Mouse (Mus musculus): Measurements from ENCODE around the gene Pgls. TPM values are rescaled to one million over a fixed set of nuclear protein-coding genes. Genes with fewer than 3 reads are reported as not detected.
A peak's percentile ranks its signal among the peaks of the same experiment; 100 is the strongest.

The Pgls gene
- polyA plus RNA-seq, 1 experiment from 2014 or later = 251 TPM

GRCm38 (mm10) chr8:71627265-71628099, 35.5 kb downstream of the Pgls start:
- peaks cover 10% of the 10 kb centered on the region for H3K4me1 ChIP-seq (ENCODE audit: insufficient read depth)
- H3K9ac ChIP-seq = no peak overlapping the region
- no peak overlapping the region for H3K4me3 ChIP-seq (ENCODE audit: low read depth, low read length)
- H3K27me3 ChIP-seq (ENCODE audit: insufficient read depth, low read length) = no peaks in the 10 kb centered on the region; the same call in 1 of the 2 replicates
- TF ChIP-seq CTCF (IDR thresholded peaks at IDR 0.05; ENCODE audit: low read depth) = no peak
- peaks cover 7% of the 10 kb centered on the region for H3K9me3 ChIP-seq (ENCODE audit: low read depth, low read length)
- peak overlapping the region; percentile 16; the same call in 1 of the 2 replicates for H3K4me2 ChIP-seq
- DNase-seq (peak; percentile 24), ATAC-seq (ENCODE audit: insufficient read depth) (no peak)
- H3K27ac ChIP-seq (ENCODE audit: low read depth) = peak overlapping the region; percentile 78
- peaks cover 39% of the 10 kb centered on the region for H3K36me3 ChIP-seq (ENCODE audit: insufficient read depth)
- 38% methylated on average over 9 of the region's 9 CpGs for WGBS

- Histone ChIP-seq H3K9me3 (ENCODE audit: low read depth, low read length) (peaks cover 5% of the 10 kb centered on the region; the same call in 1 of the 2 replicates), H3K4me1 (ENCODE audit: insufficient read depth) (peaks cover 10% of the 10 kb centered on the region), H3K27me3 (ENCODE audit: insufficient read depth, low read length) (peaks cover under 1% of the 10 kb centered on the region; the same call in 1 of the 2 replicates), H3K4me2 (peak overlapping the region; percentile 98), H3K4me3 (ENCODE audit: low read depth, low read length) (peak overlapping the region; percentile 54), H3K9ac (peak overlapping the region; percentile 71), H3K36me3 (ENCODE audit: insufficient read depth) (peaks cover 28% of the 10 kb centered on the region), H3K27ac (ENCODE audit: low read depth) (peak overlapping the region; percentile 78)
- no peak for TF ChIP-seq CTCF (IDR thresholded peaks at IDR 0.05; ENCODE audit: low read depth)
- 4% methylated on average over 16 of the region's 16 CpGs for WGBS
- ATAC-seq (ENCODE audit: insufficient read depth) = no peak
- DNase-seq = no peak
These were observed 36.6 kb downstream of the Pgls start for GRCm38 (mm10) chr8:71628396-71629095.

DNA sequence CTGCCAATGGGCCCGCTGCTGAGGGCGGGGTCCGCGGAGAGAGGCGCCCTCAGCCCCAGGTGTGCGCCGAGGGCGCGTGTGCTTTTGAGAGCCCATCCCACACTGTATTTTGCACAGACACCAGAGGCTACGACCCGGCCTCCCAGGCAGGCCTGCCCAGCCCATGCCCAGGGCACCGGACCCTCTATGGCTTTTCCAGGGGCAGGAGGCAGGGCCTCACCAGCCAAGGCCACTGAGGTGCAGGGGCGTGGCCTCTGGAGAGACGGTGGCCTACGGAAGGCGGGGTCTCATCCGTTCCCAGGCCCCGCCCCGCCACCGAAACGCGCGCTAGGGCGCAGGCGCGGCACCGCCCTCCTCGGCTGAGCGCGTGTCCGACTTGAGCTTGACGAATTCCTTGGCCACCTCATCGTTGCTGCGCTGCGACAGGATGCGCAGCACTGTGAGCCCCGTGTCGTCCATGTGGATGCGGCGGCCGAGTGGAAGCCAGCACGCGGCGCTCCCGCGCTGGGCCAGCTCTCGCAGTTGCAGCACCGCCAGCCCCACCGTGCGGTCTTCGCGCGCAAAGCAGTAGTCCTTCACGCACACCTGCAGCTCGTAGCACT, 37.2 kb downstream of the Pgls start:
- peak overlapping the region; percentile 98 for H3K4me2 ChIP-seq
- H3K9ac ChIP-seq = peak overlapping the region; percentile 71
- peaks cover 21% of the 10 kb centered on the region for H3K36me3 ChIP-seq (ENCODE audit: insufficient read depth)
- peak; percentile 46 for TF ChIP-seq CTCF (IDR thresholded peaks at IDR 0.05; ENCODE audit: low read depth)
- under 1% methylated on average over 55 of the region's 55 CpGs for WGBS
- H3K4me3 ChIP-seq (ENCODE audit: low read depth, low read length) = peak overlapping the region; percentile 54
- peaks cover 12% of the 10 kb centered on the region for H3K4me1 ChIP-seq (ENCODE audit: insufficient read depth)
- peak overlapping the region; percentile 78 for H3K27ac ChIP-seq (ENCODE audit: low read depth)
- peak; percentile 97 for DNase-seq
- ATAC-seq (ENCODE audit: insufficient read depth) = peak; percentile 90
- peaks cover 5% of the 10 kb centered on the region; the same call in 1 of the 2 replicates for H3K9me3 ChIP-seq (ENCODE audit: low read depth, low read length)
- peaks cover 6% of the 10 kb centered on the region; the same call in 1 of the 2 replicates for H3K27me3 ChIP-seq (ENCODE audit: insufficient read depth, low read length)

- ATAC-seq (ENCODE audit: insufficient read depth) (peak; percentile 45), DNase-seq (peak; percentile 79)
- Histone ChIP-seq H3K36me3 (ENCODE audit: insufficient read depth) (peaks cover 15% of the 10 kb centered on the region; the same call in 1 of the 2 replicates), H3K4me2 (peak overlapping the region; percentile 98), H3K4me1 (ENCODE audit: insufficient read depth) (peaks cover 13% of the 10 kb centered on the region), H3K9me3 (ENCODE audit: low read depth, low read length) (peaks cover 5% of the 10 kb centered on the region; the same call in 1 of the 2 replicates), H3K27me3 (ENCODE audit: insufficient read depth, low read length) (peaks cover 7% of the 10 kb centered on the region; the same call in 1 of the 2 replicates), H3K4me3 (ENCODE audit: low read depth, low read length) (peak overlapping the region; percentile 54), H3K27ac (ENCODE audit: low read depth) (0 out of 2 replicates have a peak overlapping the region, but pooled peaks have one; percentile 46), H3K9ac (peak overlapping the region; percentile 48)
- WGBS = 4% methylated on average over 25 of the region's 25 CpGs
- no peak for TF ChIP-seq CTCF (IDR thresholded peaks at IDR 0.05; ENCODE audit: low read depth)
These were observed 37.8 kb downstream of the Pgls start for GRCm38 (mm10) chr8:71629781-71630212.

DNA sequence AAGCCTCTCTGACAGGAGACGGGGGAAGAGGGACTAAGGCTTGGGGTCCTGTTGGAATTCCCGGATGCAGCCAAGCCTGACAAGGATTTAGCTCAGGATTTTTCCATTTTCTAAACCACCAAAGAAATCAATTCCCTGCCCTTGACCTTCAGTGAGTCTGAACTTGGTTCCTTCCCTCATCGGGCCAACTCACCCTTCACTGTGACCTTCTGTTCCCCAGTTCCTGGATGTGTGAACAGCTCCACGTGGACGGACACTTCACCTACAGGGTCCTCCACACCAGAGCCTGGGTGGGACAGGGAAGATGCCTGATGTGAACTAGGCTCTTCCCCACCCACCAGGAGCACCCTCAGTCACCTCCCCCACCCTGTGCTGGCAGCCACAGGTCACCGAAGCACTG, 38.8 kb downstream of the Pgls start:
- H3K27ac ChIP-seq (ENCODE audit: low read depth) = no peak overlapping the region
- peaks cover 13% of the 10 kb centered on the region for H3K4me1 ChIP-seq (ENCODE audit: insufficient read depth)
- peaks cover 13% of the 10 kb centered on the region; the same call in 1 of the 2 replicates for H3K27me3 ChIP-seq (ENCODE audit: insufficient read depth, low read length)
- no peak for DNase-seq
- H3K36me3 ChIP-seq (ENCODE audit: insufficient read depth) = peaks cover 6% of the 10 kb centered on the region; the same call in 1 of the 2 replicates
- ATAC-seq (ENCODE audit: insufficient read depth) = no peak
- H3K4me2 ChIP-seq = no peak overlapping the region
- H3K4me3 ChIP-seq (ENCODE audit: low read depth, low read length) = no peak overlapping the region
- peaks cover 5% of the 10 kb centered on the region; the same call in 1 of the 2 replicates for H3K9me3 ChIP-seq (ENCODE audit: low read depth, low read length)
- no peak overlapping the region for H3K9ac ChIP-seq
- 82% methylated on average over 6 of the region's 6 CpGs for WGBS
- TF ChIP-seq CTCF (IDR thresholded peaks at IDR 0.05; ENCODE audit: low read depth) = no peak

DNA sequence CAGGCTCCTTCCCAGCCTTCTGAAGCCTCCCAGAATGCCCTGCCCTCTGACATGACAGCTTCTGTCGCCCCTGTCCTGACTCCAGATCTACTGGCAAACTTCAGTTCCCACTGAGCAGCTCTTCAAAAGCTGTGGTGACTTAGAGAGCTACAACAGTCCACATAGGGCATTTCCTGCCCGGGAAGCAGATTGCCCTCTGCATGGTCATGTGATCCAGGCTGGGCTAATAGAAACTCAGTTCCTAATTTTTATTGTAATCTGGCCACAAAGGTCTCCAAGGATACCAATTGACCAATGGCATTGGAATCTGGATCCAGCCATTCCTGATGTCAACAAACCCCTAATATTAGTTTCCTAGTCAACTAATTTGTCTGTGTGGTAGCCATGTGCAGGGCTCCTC, 39.9 kb downstream of the Pgls start:
- Histone ChIP-seq H3K4me3 (ENCODE audit: low read depth, low read length) (no peak overlapping the region), H3K4me2 (no peak overlapping the region), H3K36me3 (ENCODE audit: insufficient read depth) (no peaks in the 10 kb centered on the region), H3K9ac (no peak overlapping the region), H3K9me3 (ENCODE audit: low read depth, low read length) (peaks cover 5% of the 10 kb centered on the region; the same call in 1 of the 2 replicates), H3K27me3 (ENCODE audit: insufficient read depth, low read length) (peaks cover 13% of the 10 kb centered on the region; the same call in 1 of the 2 replicates), H3K4me1 (ENCODE audit: insufficient read depth) (peaks cover 13% of the 10 kb centered on the region), H3K27ac (ENCODE audit: low read depth) (no peak overlapping the region)
- no peak for TF ChIP-seq CTCF (IDR thresholded peaks at IDR 0.05; ENCODE audit: low read depth)
- DNase-seq = no peak
- ATAC-seq (ENCODE audit: insufficient read depth) = no peak
- WGBS = 59% methylated on average over 2 of the region's 2 CpGs
